21 mouse cellular contexts compared by ENCODE assay signal in the genomic region with DNA sequence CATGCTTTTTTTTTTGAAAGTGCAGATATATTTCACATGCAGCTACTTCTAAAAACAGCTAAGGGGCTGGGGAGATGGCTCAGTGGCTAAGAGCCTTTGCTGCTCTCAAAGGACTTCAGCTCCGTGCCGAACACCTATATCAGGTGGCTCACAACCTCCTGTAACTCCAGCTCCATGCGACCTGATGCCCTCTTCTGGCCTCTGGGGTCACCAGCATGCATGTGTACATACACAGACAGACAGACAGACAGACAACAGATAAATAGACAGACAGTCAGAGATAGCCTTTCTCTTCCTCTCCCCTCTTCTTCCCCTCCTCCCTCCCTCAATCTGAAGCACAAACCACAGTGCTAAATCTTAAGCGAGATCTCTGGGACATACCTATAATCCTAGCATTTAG.
DNase-seq lines count a peak whose midpoint lies in the region; ATAC-seq and TF ChIP-seq lines count a peak whose summit lies in the region.
"Had no signal": no experiment of that assay in that cellular context is flagged by ENCODE, and none has a peak within 500 bp of the region (broad histone marks: within the 10 kb centered on the region; RNA-seq: fewer than 3 reads in every experiment).

No protein-coding gene starts in this region.

- DNase-seq in cerebellum, adult 2 months = peak in 1 of 2 experiments; percentile 45
- DNase-seq in cerebellum, adult 9-10 months = no peak
- DNase-seq in heart, adult 9 months (ENCODE audit: low spot score in 2 of 2) = no peak
- DNase-seq in heart, adult 18-20 months = no peak
- no peak for DNase-seq in midbrain, postnatal 0 days (ENCODE audit: low spot score)
- DNase-seq in midbrain, embryonic 11.5 days (ENCODE audit: low spot score, missing footprints) = no peak
- DNase-seq: forebrain, postnatal 0 days; gastrocnemius, adult 2 months; gastrocnemius, postnatal 14 days; kidney, adult 18-20 months; kidney, adult 9 months had no signal

- peak overlapping the region; percentile 98 for H3K27ac ChIP-seq in cerebellum, adult 2 months (ENCODE audit: insufficient read depth, low read length)
- H3K27ac ChIP-seq in heart, embryonic 12.5 days (ENCODE audit: poor library complexity, severe bottlenecking) = peak overlapping the region; percentile 28; the same call in 1 of the 2 replicates
- peak overlapping the region; percentile 71 for H3K27ac ChIP-seq in heart, embryonic 16.5 days (ENCODE audit: low read length)
- H3K27ac ChIP-seq in midbrain, postnatal 0 days (ENCODE audit: low read depth, low read length) = no peak overlapping the region
- H3K27ac ChIP-seq in midbrain, embryonic 11.5 days (ENCODE audit: low read depth, low read length) = no peak overlapping the region
- H3K27ac ChIP-seq: embryonic facial prominence, embryonic 12.5 days; embryonic facial prominence, embryonic 15.5 days; gastrocnemius, adult 2 months; hindbrain, embryonic 14.5 days; hindbrain, postnatal 0 days had no signal

- peaks cover 66% of the 10 kb centered on the region for H3K4me1 ChIP-seq in cerebellum, adult 2 months (ENCODE audit: control insufficient read depth, insufficient read depth, low read length)
- peaks cover 52% of the 10 kb centered on the region for H3K4me1 ChIP-seq in heart, embryonic 12.5 days (replicated peaks)
- H3K4me1 ChIP-seq in heart, embryonic 16.5 days (ENCODE audit: control insufficient read depth, insufficient read depth, low read length) = peaks cover 12% of the 10 kb centered on the region
- no peaks in the 10 kb centered on the region; the same call in 1 of the 2 replicates for H3K4me1 ChIP-seq in midbrain, postnatal 0 days (ENCODE audit: insufficient read depth, low read length)
- no peaks in the 10 kb centered on the region for H3K4me1 ChIP-seq in midbrain, embryonic 11.5 days (ENCODE audit: control insufficient read depth, insufficient read depth, low read length)
- H3K4me1 ChIP-seq: embryonic facial prominence, embryonic 12.5 days; embryonic facial prominence, embryonic 15.5 days had no signal

- peak; percentile 21; the same call in 1 of the 2 replicates for TF ChIP-seq CTCF in cerebellum, adult 2 months (IDR thresholded peaks at IDR 0.05; ENCODE audit: borderline replicate concordance, insufficient read depth, low read depth, low read length)
- 0 out of 2 replicates have a peak, but pooled peaks have one; percentile 2 for TF ChIP-seq CTCF in midbrain, postnatal 0 days (IDR thresholded peaks at IDR 0.05)

- 59% methylated on average over 4 of the region's 4 CpGs for WGBS in cerebellum, adult 2 months
- 83% methylated on average over 4 of the region's 4 CpGs for whole genome bisulfite sequencing in heart, embryonic 12.5 days
- WGBS in heart, embryonic 16.5 days = 90% methylated on average over 4 of the region's 4 CpGs
- WGBS in midbrain, postnatal 0 days = 92% methylated on average over 4 of the region's 4 CpGs
- WGBS in midbrain, embryonic 11.5 days = 91% methylated on average over 4 of the region's 4 CpGs

- H3K27me3 ChIP-seq in cerebellum, adult 2 months (ENCODE audit: control insufficient read depth, insufficient read depth, low read length) = no peaks in the 10 kb centered on the region
- no peaks in the 10 kb centered on the region for H3K27me3 ChIP-seq in heart, embryonic 12.5 days (replicated peaks)
- no peaks in the 10 kb centered on the region for H3K27me3 ChIP-seq in heart, embryonic 16.5 days (ENCODE audit: control insufficient read depth, insufficient read depth, low read length)
- H3K27me3 ChIP-seq in midbrain, postnatal 0 days (ENCODE audit: insufficient read depth, low read length) = no peaks in the 10 kb centered on the region
- no peaks in the 10 kb centered on the region for H3K27me3 ChIP-seq in midbrain, embryonic 11.5 days (ENCODE audit: control insufficient read depth, insufficient read depth, low read length)
- H3K27me3 ChIP-seq: embryonic facial prominence, embryonic 12.5 days; embryonic facial prominence, embryonic 15.5 days had no signal

- no peak for TF ChIP-seq POLR2A in cerebellum, adult 2 months (IDR thresholded peaks at IDR 0.05; ENCODE audit: borderline replicate concordance, insufficient read depth, low read length)

- H3K9ac ChIP-seq in heart, embryonic 12.5 days = no peak overlapping the region
- no peak overlapping the region for H3K9ac ChIP-seq in heart, embryonic 16.5 days (ENCODE audit: low read length)
- H3K9ac ChIP-seq in midbrain, postnatal 0 days (replicated peaks; ENCODE audit: low read length, poor library complexity, severe bottlenecking) = no peak overlapping the region
- no peak overlapping the region for H3K9ac ChIP-seq in midbrain, embryonic 11.5 days (ENCODE audit: low read length)
- H3K9ac ChIP-seq: embryonic facial prominence, embryonic 12.5 days; embryonic facial prominence, embryonic 15.5 days; forebrain, postnatal 0 days; hindbrain, embryonic 14.5 days had no signal

- 0 out of 2 replicates have a peak, but pooled peaks cover 9% of the 10 kb centered on the region for H3K36me3 ChIP-seq in heart, embryonic 12.5 days
- H3K36me3 ChIP-seq in heart, embryonic 16.5 days (ENCODE audit: control insufficient read depth, insufficient read depth) = no peaks in the 10 kb centered on the region
- H3K36me3 ChIP-seq in midbrain, postnatal 0 days (ENCODE audit: insufficient read depth, low read length) = no peaks in the 10 kb centered on the region
- H3K36me3 ChIP-seq in midbrain, embryonic 11.5 days (ENCODE audit: control insufficient read depth, insufficient read depth, low read length) = no peaks in the 10 kb centered on the region
- H3K36me3 ChIP-seq: embryonic facial prominence, embryonic 12.5 days; embryonic facial prominence, embryonic 15.5 days had no signal

- ATAC-seq in heart, embryonic 12.5 days (ENCODE audit: insufficient number of reproducible peaks, low FRiP score) = no peak
- no peak for ATAC-seq in heart, embryonic 16.5 days (replicated peaks; ENCODE audit: extremely low read depth, insufficient read depth, low FRiP score)
- no peak for ATAC-seq in midbrain, postnatal 0 days (ENCODE audit: low FRiP score)
- no peak for ATAC-seq in midbrain, embryonic 11.5 days (ENCODE audit: low FRiP score)
- ATAC-seq: CD4-positive, CD25-positive, alpha-beta regulatory T cell, adult 4 months; forebrain, embryonic 14.5 days; forebrain, postnatal 0 days; inflammation-experienced regulatory T-cells, adult 6 months; intestine, embryonic 16.5 days had no signal

- H3K9me3 ChIP-seq in heart, embryonic 12.5 days (replicated peaks) = no peaks in the 10 kb centered on the region
- H3K9me3 ChIP-seq in heart, embryonic 16.5 days (replicated peaks; ENCODE audit: control insufficient read depth, low read length) = no peaks in the 10 kb centered on the region
- no peaks in the 10 kb centered on the region for H3K9me3 ChIP-seq in midbrain, postnatal 0 days (ENCODE audit: low read length)
- no peaks in the 10 kb centered on the region for H3K9me3 ChIP-seq in midbrain, embryonic 11.5 days (ENCODE audit: control insufficient read depth, low read length)
- H3K9me3 ChIP-seq: embryonic facial prominence, embryonic 12.5 days; embryonic facial prominence, embryonic 15.5 days had no signal

- H3K4me3 ChIP-seq in cerebellum, adult 2 months (replicated peaks; ENCODE audit: insufficient read depth, low read depth, low read length) = no peak overlapping the region
- no peak overlapping the region for H3K4me3 ChIP-seq in heart, embryonic 12.5 days
- H3K4me3 ChIP-seq in heart, embryonic 16.5 days (ENCODE audit: low read length) = no peak overlapping the region
- no peak overlapping the region for H3K4me3 ChIP-seq in midbrain, postnatal 0 days (ENCODE audit: low read depth, low read length)
- H3K4me3 ChIP-seq in midbrain, embryonic 11.5 days (ENCODE audit: low read depth, low read length) = no peak overlapping the region
- H3K4me3 ChIP-seq: embryonic facial prominence, embryonic 12.5 days; embryonic facial prominence, embryonic 15.5 days; gastrocnemius, adult 2 months had no signal

- H3K4me2 ChIP-seq in heart, embryonic 12.5 days = no peak overlapping the region
- H3K4me2 ChIP-seq in heart, embryonic 16.5 days (ENCODE audit: low read depth, low read length) = no peak overlapping the region
- no peak overlapping the region for H3K4me2 ChIP-seq in midbrain, postnatal 0 days (ENCODE audit: low read depth, low read length, poor library complexity, severe bottlenecking)
- H3K4me2 ChIP-seq in midbrain, embryonic 11.5 days = no peak overlapping the region
- H3K4me2 ChIP-seq: embryonic facial prominence, embryonic 12.5 days; embryonic facial prominence, embryonic 15.5 days; hindbrain, embryonic 14.5 days had no signal

Comparison
In these comparisons a context has a peak if more than half of its experiments do, and no peak if none do; other contexts are left out.
1. H3K27ac ChIP-seq: peak in cerebellum, adult 2 months (single experiment), heart, embryonic 12.5 days (single experiment) and heart, embryonic 16.5 days (single experiment); none in midbrain, postnatal 0 days (single experiment) and midbrain, embryonic 11.5 days (single experiment).